Mouse (Mus musculus): ENCODE measurements around the gene Fgd2.
"Not testable (repeated sequence)": the region's sequence is repeated elsewhere in the genome, so short reads cannot be mapped to it uniquely, and the experiment has no call there.

Fgd2 gene

DNA sequence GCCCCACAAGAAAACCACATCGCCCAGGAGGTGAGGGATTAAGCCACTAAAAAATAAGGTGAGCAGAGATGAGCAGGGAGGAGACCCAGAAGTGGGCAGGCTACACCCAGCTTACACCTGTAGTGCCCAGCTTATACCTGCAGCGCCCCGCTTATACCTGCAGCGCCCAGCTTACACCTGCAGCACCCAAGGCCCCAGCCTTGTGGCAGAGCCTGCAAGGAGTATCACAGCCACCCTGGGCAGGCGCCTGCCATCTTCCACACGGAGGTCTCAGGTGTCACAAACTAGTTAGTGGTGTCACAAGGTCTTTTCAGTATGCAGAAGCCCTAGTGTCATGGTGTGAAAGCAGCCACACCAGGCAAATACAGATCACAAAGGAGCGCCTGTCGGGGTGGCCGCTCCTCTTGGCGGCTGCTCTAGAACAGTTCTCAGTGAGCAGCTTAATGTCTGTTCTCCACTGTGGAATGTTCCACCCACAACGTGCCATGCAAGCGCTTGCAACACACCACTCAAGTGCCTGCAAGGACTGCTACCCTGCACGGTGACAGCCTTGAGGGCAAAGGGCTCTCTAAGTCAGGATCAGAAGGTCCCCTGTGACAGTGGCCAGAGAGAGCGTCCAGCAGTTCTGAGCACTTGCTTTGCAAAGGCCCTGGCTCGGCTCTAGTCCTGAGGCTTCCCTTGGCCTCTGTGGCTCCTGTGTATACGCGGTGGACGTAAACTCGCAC is 24.3 kb upstream of the Fgd2 start:
- no peak for DNase-seq (ENCODE audit: low read depth)

DNA sequence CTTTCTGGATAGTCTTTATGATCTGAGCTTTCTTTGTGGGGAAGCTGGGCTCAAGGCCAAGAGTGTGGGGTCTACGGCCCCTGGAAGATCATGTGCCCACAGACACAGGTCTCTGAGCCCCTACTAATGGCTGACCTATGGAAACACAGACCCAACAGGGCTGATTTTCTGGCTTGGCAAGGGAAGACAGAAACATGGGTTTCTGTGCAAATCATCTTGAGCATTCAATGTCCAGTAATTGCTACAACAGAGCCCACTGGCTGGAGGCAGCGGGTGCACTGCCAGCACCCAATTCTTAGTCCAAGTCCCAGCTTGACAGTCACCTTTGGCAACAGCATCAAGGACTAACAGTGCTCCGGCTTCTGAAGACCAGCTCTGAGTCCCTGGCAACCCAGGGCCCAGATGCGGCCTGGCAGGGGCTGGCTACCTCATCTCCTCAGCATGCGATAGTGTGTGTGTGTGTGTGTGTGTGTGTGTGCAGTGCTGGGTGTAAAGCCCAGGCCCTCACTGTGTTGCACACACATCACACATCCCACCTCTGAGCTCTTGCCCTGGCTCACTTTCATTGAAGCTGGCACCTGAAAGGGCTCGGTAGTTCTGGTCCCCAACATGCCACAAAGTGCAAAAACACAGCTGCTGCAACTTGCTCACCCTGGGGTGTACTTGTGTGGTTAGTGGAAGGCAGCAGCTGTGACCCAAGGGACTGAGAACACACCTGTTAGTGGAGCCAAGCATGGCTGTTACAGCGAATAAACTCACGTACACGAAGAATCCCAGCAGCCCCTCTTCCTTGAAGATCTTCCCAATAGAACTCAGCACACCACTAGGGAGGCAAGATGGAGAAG is 22.5 kb upstream of the Fgd2 start:
- no peak for DNase-seq (ENCODE audit: low read depth)

DNA sequence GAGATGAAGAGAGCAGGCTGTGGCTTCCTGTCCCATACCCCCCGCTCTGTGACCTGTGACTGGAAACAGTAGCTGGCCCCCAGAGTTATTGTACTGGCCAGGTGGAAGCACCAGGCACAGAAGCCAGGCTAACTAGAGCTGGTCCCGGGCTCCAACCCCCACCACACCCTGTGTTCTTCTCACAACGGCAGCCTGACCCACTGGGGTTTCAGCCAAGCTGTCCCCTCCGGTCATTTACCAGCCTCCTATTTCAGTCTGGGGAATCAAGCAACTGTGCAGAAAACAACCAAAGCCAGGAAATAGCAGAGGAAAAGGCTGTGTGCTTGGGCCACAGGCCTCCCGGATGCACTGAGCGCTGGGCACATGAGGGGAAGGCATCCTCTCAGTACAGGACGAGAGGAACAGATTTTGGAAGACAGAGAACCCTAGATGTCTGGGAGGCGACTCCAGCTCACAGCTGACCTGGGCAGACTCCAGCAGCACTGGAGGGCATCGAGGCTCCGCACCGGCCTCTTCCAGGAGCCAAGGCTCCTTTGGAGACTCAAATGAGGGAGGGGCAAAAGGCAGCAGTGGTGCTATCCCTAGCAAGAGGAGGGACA is 21.4 kb upstream of the Fgd2 start:
- no peak for DNase-seq (ENCODE audit: low read depth)

DNA sequence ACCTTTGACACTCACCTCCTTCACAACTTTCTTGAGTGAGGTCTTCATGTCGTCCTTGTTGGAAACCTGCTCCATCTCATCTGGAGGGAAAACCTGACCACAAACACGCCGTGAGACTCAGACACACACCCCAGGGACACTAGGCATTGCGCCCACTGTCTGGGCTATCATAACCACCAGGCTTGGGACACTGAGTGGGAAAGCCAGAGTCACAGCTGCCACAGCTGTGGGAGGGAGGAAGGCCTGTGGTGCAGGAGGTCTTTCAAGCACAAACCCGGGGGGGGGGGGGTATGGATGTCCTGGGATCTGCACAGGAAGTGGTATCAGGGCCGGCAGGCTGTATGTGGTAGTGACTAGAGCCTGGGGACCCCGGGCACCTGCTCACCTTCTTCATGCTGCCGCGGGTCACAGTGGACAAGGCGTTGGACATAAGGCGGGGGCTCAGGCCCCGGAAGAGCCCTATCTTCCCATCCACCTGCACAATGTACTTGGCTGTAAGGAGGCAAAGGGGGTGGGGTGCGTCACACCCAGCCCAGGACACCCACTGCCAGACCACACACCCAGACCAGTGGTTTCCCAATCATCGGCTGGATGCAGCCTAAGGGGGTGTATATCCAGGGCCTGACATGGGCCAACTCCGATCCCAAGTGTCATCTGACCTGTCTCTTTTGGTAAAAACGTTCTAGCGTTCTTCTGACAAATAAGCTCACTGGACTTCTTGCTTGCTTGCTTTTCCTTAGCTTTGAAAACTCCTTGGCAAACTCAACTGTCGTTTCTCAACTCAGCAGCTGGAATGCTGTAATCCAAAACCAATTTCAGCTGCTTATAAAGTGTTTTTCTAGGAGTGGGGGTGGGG is 20.1 kb upstream of the Fgd2 start:
- no peak for DNase-seq (ENCODE audit: low read depth)

DNA sequence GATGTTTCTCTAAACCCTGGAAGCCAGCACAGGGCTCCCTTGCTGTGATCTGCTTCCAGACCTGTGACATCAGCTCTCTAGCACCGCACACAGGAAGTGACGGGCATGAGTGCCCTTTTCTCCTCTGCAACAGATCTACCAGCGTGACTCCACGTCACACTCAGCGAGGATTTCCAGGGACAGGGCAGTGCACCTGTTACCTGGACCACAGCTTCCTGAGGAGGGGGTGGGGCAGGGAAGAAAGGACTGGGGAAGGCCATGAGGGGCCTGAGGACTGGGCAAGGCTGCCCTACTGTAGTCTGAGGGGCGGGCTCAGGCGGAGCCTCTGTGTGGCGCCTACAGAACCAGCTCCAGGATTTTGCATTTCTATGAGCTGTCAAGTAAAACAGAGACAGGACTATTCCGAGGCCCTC is 19.1 kb upstream of the Fgd2 start:
- no peak for DNase-seq (ENCODE audit: low read depth)

DNA sequence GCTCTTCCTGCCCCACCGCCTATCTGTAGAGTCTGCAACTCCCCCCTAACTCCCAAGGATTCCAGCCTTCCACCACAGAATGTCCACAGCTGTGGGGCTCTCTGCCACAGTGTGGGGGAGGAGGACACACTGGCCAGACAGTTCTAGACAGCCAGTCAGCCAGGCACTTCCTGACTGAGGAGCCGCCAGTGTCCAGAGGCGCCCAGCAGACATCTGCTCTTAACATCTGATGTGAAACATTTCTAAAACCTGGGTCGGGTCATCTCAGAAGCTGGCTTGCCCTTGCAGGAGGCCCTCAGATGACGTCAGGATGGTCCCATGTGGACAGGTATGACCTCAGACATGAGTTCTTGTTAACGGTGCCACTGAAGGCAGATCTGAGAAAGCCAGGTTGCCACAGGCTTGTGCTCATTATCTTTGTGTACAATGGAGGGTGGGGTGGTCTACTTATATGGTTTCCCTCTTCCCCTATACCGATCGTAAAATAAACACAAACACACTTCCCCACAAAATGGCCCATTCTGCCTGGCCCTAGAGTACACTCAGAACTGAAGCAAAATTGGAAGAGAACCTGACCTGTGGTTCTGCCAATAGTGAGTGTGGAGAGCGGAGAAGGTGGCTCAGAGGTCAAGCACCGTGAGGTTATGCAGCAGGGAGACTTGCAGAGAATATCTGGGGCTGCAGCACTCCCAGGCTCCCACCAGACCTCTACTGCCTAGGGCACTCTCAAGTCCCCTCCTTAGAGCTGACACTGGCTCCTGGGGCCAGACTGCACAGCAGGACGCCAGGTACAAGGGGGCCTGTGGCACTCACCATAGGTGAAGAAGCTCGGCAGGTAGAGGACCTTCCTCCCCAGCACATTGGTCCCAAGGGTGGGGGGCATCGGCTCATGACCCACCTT is 18.5 kb upstream of the Fgd2 start:
- no peak for DNase-seq (ENCODE audit: low read depth)

DNA sequence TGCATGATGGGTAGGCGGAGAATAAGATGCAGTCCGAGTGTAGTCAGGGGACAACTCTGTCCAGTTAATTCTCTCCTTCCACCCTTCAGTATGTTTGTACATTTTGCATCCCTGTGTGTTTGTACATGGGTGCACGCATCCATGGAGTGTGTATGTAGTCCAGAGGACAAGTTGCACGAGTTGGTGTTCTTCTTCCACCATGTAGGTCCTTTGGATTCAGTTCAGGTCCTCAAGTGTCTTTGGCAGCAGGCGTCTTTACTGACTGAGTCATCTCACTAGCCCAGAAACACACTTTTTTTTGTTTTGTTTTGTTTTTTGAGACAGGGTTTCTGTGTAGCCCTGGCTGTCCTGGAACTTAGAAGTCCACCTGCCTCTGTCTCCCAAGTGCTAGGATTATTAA is 17.5 kb upstream of the Fgd2 start:
- no peak for DNase-seq (ENCODE audit: low read depth)

DNA sequence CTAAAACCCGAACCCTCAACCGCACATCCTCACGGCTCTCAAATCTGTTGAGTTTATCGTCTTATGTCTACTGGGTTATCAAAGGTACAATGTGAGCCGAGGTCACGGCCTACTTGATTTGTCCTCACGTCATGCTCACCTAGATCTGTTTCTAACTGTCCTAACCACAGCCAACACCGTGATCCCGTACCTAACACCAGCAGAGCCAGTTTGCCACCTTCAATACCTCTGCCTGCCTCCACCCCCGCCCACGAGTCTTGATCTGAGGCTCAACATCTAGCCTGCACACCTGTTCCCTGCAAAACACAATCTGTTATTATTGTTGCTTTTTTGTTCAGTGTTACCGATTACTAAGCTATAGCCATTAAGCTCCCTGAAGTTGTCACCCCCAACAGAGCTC is 15.4 kb upstream of the Fgd2 start:
- no peak for DNase-seq (ENCODE audit: low read depth)

DNA sequence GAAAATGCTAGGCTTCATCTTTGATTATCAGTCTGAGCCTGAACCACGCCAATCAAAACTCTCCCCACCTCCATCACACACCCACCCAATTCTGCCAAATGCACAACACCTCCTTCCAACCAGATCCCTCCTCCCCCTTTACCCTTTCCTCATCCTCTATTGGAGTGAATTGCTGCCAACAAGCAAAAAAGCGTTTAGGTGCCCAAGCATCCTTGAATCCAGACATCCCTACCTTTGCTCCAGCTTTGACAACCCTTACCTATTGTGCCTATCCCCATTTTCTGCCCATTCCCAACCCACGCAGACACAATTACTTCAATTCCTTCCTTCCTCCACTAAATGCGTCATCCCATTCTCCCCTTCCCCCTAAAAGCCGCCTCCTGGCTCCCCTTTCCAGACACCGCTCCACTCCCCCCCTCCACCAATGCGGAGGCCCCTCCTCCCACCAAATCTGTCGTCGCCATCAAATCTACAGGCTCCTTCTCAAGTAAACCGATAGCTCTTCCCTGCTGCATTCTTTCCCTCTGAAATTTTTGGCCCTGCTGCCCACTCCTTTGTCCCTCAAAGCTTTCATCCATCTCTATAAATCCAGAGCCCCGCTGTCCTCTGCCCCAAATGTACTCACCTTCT is 14.1 kb upstream of the Fgd2 start:
- DNase-seq (ENCODE audit: low read depth), result no peak

DNA sequence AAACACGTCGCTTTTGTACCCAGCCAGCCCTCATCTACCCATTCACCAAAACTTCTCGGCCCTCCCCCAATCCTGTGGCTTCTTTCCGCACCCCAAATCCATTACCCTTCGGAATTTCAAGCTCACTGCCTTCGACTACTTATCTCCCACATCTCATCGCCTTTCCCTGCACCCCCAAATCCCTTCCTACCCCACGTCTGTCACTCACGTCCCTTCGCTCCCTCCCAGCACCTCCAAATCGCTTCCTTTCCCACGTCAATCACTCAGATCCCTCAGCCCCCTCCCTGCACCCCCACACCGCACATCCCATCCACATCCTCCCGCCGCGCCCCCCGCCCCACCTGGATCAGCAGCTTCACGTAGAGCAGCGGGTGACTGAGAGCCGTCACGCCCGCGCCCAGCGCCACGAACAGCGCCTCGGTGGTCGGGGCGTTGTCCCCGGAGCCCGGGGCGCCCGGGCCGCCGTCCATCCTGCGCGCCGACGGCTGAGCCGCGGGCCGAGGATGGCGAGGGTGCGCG is 13.5 kb upstream of the Fgd2 start:
- no peak for DNase-seq (ENCODE audit: low read depth)

DNA sequence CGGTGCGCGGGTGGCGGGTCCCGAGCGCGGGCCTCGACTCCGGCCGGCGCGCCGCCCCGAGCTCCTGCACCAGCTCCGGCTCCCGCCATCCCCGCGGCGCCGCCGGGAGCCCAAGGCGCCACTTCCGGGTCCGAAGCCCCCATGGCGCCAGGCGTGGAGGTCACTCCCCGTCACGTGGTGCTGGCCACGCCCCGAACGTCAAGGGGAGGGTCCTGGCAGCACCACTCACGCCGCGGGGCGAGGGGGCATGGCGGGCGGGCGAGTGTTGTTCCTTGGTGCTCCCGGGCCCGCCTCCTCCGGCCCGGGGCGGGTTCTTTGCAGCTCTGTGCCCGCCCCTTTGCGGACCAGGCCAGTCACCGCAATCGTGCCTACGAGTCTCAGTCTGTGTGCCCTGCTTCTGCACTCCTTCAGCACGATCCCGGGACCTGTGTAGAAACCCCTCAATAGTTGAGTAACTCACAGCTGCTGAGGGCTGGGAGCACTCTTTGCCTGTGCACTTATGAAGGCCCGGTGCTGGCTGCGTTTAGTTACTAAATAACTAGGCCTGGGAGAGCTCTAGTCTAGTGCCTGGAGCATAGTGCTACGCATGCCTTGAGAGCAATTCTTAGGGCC is 13.0 kb upstream of the Fgd2 start, which contains the start of gene Mtch1:
Gene Mtch1 (minus strand): TSS at position 290 of the 612 bp plus-strand sequence.
- DNase-seq (ENCODE audit: low read depth), result peak; percentile 99

DNA sequence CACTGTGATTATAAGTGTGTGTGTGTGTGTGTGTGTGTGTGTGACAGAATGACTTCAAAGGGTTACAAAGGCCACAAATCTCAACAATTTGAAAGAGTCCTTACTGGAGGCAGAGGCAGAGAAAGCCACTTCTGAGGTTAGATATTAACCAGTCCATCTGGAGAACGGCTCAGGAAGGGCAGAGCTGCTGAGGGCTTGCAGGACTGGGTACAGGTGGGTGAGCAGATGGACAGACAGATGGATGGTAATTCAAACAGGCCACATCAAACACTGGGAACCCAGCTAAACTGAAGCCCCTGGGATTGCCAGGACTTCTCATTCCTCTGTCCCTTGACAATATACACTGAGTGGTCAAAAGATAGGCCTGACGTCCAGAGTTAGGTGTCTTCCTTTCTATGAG is 11.7 kb upstream of the Fgd2 start:
- DNase-seq (ENCODE audit: low read depth), result no peak

DNA sequence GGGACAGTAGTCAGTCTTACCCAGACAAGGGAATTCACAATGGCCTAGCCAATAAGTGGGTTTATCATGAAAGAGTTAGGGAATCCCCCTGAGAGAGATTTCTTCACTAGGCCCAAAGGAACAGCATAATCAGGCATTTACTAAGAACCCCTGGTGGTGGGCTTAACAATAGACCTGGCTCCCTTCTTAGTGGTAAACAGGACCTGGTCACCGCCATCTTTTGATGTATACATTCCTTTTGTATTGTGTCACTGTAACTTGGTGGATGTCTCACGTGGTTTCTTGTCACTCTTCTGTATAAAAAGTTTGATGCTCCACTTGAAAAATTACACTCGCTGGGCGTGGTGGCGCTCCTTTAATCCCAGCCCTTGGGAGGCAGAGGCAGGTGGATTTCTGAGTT is 9.7 kb upstream of the Fgd2 start:
- not testable (repeated sequence) for DNase-seq (ENCODE audit: low read depth)

DNA sequence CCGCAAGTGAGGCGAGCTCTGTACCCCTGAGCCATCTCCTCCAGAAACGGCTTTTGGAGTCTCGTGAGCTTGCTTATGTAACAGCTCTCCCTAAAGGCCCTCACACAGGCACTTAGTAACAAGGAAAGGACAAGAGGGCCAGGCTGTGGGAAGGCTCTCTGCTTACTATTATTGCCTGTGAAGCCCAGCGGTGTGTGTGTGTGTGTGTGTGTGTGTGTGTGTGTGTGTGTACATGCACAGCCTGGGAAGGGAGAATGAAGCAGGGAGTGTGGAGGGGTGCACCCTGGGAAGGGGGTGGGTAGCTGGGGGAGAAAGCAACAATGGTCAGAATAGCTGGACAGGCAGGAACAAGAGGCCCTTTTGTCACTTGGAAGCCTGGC is 5.3 kb upstream of the Fgd2 start:
- DNase-seq (ENCODE audit: low read depth), result no peak

DNA sequence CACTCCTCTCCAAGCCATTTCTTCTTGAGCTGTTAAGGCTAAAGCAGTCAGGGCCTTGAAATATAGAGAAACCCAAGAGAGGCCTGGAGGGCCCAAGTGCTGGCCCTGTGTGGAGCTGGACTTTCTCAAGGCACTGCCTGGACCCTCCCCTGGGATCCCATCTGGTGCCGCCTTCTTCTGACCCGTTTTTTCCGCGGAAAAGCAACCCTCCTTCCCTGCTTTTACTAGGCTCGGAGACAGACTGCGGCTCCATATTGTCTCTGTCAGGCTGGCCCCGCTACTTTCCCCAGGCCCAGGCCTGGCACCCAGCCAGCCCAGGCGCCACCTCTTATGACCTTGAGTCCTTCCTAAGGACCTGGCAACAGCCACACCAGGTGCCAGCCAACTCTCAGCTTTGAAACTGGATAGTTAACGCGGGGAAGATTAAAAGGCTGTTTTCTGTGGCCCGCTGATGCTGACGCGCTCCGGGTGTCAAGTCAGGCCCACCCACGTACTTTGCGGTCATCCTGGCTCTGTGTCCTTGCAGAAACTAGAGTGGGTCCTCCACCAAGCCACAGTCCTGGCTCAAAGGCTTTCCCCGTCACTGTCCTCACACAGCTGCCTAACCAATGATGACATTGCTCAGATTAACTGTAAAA is 4.8 kb upstream of the Fgd2 start:
- no peak for DNase-seq (ENCODE audit: low read depth)

DNA sequence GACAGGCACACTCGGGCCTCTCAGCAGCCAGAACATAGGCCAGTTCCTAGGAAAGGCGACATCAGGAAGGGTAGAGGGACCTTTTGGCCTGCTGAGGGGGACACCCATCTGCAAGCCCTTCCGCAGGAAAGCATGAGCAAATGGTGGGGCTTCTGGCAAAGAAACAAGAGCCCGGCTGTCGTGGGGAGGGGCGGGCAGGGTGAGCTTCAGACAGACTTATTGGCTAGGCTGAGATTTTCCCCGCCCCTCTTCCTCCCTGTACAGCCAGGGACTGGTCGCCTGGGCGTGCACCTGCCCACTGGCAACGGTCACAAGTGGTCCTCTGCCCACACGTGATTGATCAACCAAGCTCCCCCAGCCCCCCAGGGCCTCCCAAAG is 4.2 kb upstream of the Fgd2 start:
- no peak for DNase-seq (ENCODE audit: low read depth)

DNA sequence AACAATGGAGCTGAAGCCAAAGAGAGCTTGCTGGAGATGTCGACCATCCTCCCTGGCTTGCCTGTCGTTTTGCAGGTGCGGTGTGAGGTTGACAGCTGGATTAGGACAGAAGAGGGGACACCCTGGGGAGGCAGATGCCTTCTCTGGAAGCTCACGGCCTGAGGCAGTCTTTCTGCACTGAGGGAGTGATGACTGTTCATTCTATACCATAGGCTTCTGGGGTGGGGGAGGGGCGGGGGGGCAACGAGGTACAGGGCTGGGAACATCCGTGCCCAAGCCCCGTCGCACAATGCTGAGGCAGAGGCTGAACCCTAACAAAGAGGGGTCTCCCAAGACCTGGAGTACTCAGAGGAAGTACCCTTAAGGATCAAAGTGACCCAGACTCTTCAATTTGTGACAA is 3.8 kb upstream of the Fgd2 start:
- no peak for DNase-seq (ENCODE audit: low read depth)

DNA sequence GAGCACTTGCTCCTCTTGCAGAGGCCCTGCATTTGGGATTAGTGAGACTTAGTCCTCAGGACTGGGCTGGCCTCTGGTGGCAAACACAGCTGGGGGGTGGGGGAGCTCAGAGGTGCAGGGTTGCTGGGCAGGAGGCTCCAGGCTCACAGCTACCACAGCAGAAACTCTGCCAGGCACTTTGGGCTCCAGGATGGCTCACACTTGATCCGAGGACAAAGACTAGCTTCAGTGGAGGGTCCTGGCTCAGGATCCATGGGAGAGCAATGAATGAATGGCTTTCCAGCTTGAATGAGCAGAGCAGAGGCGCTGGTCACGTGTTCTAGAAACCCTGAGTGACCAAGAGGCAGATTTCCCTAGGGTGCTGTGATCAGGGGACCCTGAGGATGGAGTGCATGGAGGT is 1.8 kb upstream of the Fgd2 start:
- DNase-seq (ENCODE audit: low read depth), result no peak

DNA sequence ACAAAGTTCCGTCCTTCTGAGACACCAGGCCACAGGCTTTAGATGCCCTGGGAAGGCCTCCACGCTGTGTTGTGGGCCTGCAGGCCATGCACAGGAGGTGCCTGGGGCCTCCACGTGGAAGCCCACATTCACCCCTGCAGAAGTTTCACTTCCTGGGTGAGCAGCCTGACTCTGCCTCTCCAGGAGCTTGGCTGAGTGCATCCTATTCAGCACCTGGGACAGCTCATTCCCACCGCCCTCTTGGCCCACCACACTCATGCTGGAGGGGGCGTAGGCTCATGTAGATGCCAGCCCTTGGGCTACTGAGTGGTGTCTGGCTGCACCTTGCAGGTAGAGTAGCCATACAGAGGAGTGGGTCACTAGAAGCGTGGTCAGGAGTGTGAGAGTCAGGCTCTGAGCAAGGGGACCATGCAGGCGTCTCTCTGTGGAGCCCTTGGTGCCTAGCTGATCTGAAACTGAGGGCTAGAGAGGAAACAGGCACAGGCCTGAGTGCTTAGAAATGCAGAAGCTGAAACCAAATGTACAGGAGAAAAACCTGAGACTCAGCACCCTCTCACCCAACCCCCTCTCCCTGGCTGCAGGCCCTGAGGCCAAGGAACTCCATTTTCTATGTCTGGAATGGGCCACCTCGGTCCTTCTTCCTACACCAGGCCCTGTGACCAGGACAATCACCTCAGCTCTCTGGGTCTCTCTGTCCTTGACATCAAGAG is 1.4 kb downstream of the Fgd2 start:
- DNase-seq (ENCODE audit: low read depth), result peak; percentile 57

All from c-Kit-positive CD71-negative TER-119-negative erythroid progenitor cells, embryonic 14.5 days (primary cell).